Mouse (Mus musculus) ES-E14 (cell line): Measurements from ENCODE around the gene Prr5.

ENCODE experiments used
- CHD2 ChIP-seq: IDR thresholded peaks from 2 replicates; pipeline ENCODE4 v1.6.1; 2014; ENCODE audit warnings: mild to moderate bottlenecking, low read depth, low read length, inconsistent platforms
- MAFK ChIP-seq: IDR thresholded peaks from 2 replicates; pipeline ENCODE4 v1.6.1; 2014; ENCODE audit warnings: mild to moderate bottlenecking, low read depth, low read length, inconsistent platforms; ENCODE audit not compliant: insufficient read depth
- ZC3H11A ChIP-seq: IDR thresholded peaks from 2 replicates; pipeline ENCODE4 v1.6.1; 2012; ENCODE audit warnings: low read depth, mild to moderate bottlenecking, inconsistent platforms, low read length, borderline replicate concordance
- ZNF384 ChIP-seq: IDR thresholded peaks from 2 replicates; pipeline ENCODE4 v1.6.1; 2012; ENCODE audit warnings: low read depth, low read length, inconsistent platforms

DNA sequence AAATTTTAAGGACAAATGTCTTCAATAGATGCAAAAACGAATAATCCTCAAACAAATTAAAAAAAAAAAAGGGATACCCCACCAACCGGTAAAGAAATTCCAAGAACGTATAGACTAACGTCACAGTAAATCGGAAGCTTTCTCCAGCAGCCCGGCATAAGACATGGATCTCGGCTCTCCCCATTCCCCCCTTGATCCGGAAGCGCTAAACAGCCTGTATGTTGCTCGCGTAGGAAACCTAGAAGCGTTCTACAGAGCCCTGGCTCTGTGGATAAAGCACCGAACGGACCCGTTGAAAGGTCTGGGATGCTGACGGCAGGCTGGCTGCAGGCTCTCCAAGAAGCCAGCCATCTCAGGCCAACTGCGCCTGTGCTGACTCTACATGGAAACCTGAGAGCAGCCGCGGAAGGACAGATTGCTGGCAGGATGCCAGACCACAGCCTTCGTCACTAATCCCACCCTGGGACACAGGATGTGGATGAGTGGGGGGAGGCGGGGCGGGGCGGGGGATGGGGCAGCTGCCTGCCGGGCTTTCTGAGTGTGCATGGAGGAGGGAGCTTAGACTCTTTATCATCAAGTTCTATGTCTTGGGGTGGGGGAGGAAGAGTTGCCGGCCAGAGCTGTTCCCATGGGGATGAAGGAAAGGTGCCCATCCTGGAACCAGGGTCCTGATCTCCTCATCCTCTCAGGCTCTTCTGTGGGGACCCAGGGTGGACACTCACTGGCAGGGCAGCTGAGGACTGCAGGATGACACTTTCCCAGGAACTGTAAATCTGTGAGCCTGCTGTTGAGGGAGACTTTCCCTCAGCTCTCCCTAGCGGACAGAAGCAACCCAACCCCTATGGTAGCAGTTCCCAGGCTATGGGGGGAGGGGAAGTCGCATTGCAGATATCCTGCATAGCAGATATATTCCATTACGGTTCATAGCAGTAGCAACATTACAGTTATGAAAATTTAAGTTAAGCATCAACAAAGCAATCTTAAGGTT is 15.1 kb upstream of the Prr5 start:
- TF ChIP-seq ZNF384 (no peak), ZC3H11A (no peak), CHD2 (no peak), MAFK (no peak)
